Mouse (Mus musculus) C2C12 (cell line): Measurements from ENCODE around the gene Tsr3. TPM values are rescaled to one million over a fixed set of nuclear protein-coding genes. Genes with fewer than 3 reads are reported as not detected.

Experiments used
- H3K27me3 ChIP-seq: one replicate; pipeline ENCODE4 v1.6.1; 2011; ENCODE audit not compliant: control insufficient read depth, insufficient read depth, insufficient read length
- H3K36me3 ChIP-seq: one replicate; pipeline ENCODE4 v1.6.1; 2011; ENCODE audit not compliant: control insufficient read depth, insufficient read depth
- H3K4me3 ChIP-seq: one replicate; pipeline ENCODE4 v1.5.1; 2011; ENCODE audit warnings: mild to moderate bottlenecking, control low read depth; ENCODE audit not compliant: poor library complexity, insufficient read depth, severe bottlenecking
- H3K79me2 ChIP-seq: one replicate; pipeline ENCODE4 v1.6.1; 2011; ENCODE audit not compliant: control insufficient read depth, insufficient read depth
- H3K79me3 ChIP-seq: one replicate; pipeline ENCODE4 v1.6.1; 2011; ENCODE audit warnings: low read depth, control low read depth
- H3ac ChIP-seq: one replicate; pipeline ENCODE3; 2011; ENCODE audit warnings: low read depth; ENCODE audit not compliant: control insufficient read depth, insufficient read length
- CEBPB ChIP-seq: IDR thresholded peaks from one replicate; pipeline ENCODE4 v1.6.1; 2011; ENCODE audit warnings: low read depth, mild to moderate bottlenecking, control low read depth, moderate library complexity
- CTCF ChIP-seq: IDR thresholded peaks from one replicate; pipeline ENCODE4 v1.5.1; 2011; ENCODE audit not compliant: control insufficient read depth, insufficient read depth, insufficient read length
- FOSL1 ChIP-seq: IDR thresholded peaks from one replicate; pipeline ENCODE4 v1.8.0; 2011; ENCODE audit warnings: mild to moderate bottlenecking, low read length; ENCODE audit not compliant: poor library complexity, insufficient read depth, severe bottlenecking
- MAX ChIP-seq: IDR thresholded peaks from one replicate; pipeline ENCODE4 v1.6.1; 2011; ENCODE audit warnings: mild to moderate bottlenecking, control low read depth
- MYOD1 ChIP-seq: IDR thresholded peaks from one replicate; pipeline ENCODE4 v1.6.1; 2011; ENCODE audit warnings: low read depth; ENCODE audit not compliant: control insufficient read depth, insufficient read length
- MYOG ChIP-seq: IDR thresholded peaks from one replicate; pipeline ENCODE4 v1.6.1; 2011; ENCODE audit not compliant: control insufficient read depth, insufficient read length; ENCODE audit errors: extremely low read depth
- USF1 ChIP-seq: IDR thresholded peaks from one replicate; pipeline ENCODE4 v1.6.1; 2011; ENCODE audit warnings: low read depth, mild to moderate bottlenecking, control low read depth, moderate library complexity
- long read RNA-seq, 2 experiments: library from polyadenylated mRNA; unstranded; transcript quantifications; one replicate each; pipeline ENCODE4 v2.0.0; 2019 to 2020
- polyA plus RNA-seq: library from polyadenylated mRNA; unstranded; fragments of >200 nt; fragmentation: generic; extraction: Trizol; gene quantifications from one replicate; pipeline ENCODE4 v1.2.1, GENCODE M21; 2012; ENCODE audit warnings: missing spikeins

Tsr3 gene
- 39.3 TPM for polyA plus RNA-seq
- long read RNA-seq, experiment 1, transcript Tsr3-201 (6 exons, 1,192 nt): major isoform, 47 of 73 reads
- long read RNA-seq, experiment 1, partial matches to known transcripts: 9 of 73 reads
- long read RNA-seq, experiment 1, other reads (novel, unspliced or antisense): 17 of 73 reads
- long read RNA-seq, experiment 2, transcript Tsr3-201 (6 exons, 1,192 nt): major isoform, 36 of 55 reads
- long read RNA-seq, experiment 2, partial matches to known transcripts: 4 of 55 reads
- long read RNA-seq, experiment 2, other reads (novel, unspliced or antisense): 15 of 55 reads

- TF ChIP-seq MYOD1: no peak
- no peak for TF ChIP-seq CEBPB
- peak; percentile 95 for TF ChIP-seq USF1
- TF ChIP-seq MAX: peak; percentile 50
- Histone ChIP-seq H3K4me3 (peak within 1 kb of the TSS; percentile 93), H3ac (peak within 1 kb of the TSS; percentile 91), H3K79me3 (peaks cover 8% of the 10 kb centered on the region), H3K36me3 (peaks cover 7% of the 10 kb centered on the region), H3K79me2 (peaks cover 20% of the 10 kb centered on the region), H3K27me3 (no peaks in the 10 kb centered on the region)
Measured at GRCm38 (mm10) chr17:25239695-25240636, at the start of gene Tsr3, which contains the start of gene Gnptg. Gene Tsr3 (plus strand): TSS chr17:25240170. Gene Gnptg (minus strand): TSS chr17:25240124.

- H3K79me3 ChIP-seq: no peaks in the 10 kb centered on the region
- no peak overlapping the region for H3K4me3 ChIP-seq
- no peak for TF ChIP-seq USF1
- TF ChIP-seq MAX: no peak
- TF ChIP-seq MYOG: no peak
- TF ChIP-seq CTCF: no peak
- TF ChIP-seq CEBPB: no peak
- TF ChIP-seq FOSL1: no peak
- TF ChIP-seq MYOD1: no peak
- H3ac ChIP-seq: no peak overlapping the region
- H3K79me2 ChIP-seq: no peaks in the 10 kb centered on the region
- no peaks in the 10 kb centered on the region for H3K27me3 ChIP-seq
- H3K36me3 ChIP-seq: peaks cover 6% of the 10 kb centered on the region
Measured at GRCm38 (mm10) chr17:25202401-25202800, 37.6 kb upstream of the Tsr3 start.

GRCm38 (mm10) chr17:25210006-25210405, 30.0 kb upstream of the Tsr3 start:
- Histone ChIP-seq H3ac (no peak overlapping the region), H3K4me3 (no peak overlapping the region), H3K36me3 (peaks cover 30% of the 10 kb centered on the region), H3K27me3 (no peaks in the 10 kb centered on the region), H3K79me2 (no peaks in the 10 kb centered on the region), H3K79me3 (no peaks in the 10 kb centered on the region)
- TF ChIP-seq CTCF: no peak
- no peak for TF ChIP-seq MYOG
- TF ChIP-seq MAX: no peak
- no peak for TF ChIP-seq MYOD1
- no peak for TF ChIP-seq FOSL1
- no peak for TF ChIP-seq CEBPB
- TF ChIP-seq USF1: no peak

- no peak overlapping the region for H3ac ChIP-seq
- peaks cover 39% of the 10 kb centered on the region for H3K36me3 ChIP-seq
- H3K79me2 ChIP-seq: no peaks in the 10 kb centered on the region
- no peaks in the 10 kb centered on the region for H3K27me3 ChIP-seq
- TF ChIP-seq MYOD1 (no peak), CEBPB (no peak), CTCF (no peak)
- no peak overlapping the region for H3K4me3 ChIP-seq
- H3K79me3 ChIP-seq: no peaks in the 10 kb centered on the region
Measured at GRCm38 (mm10) chr17:25210680-25211466, 29.1 kb upstream of the Tsr3 start.

- Histone ChIP-seq H3K36me3 (peaks cover 40% of the 10 kb centered on the region), H3ac (peak overlapping the region; percentile 6), H3K79me3 (no peaks in the 10 kb centered on the region), H3K4me3 (no peak overlapping the region), H3K27me3 (no peaks in the 10 kb centered on the region), H3K79me2 (no peaks in the 10 kb centered on the region)
- TF ChIP-seq MYOG: no peak
- peak; percentile 53 for TF ChIP-seq MAX
Measured at GRCm38 (mm10) chr17:25211705-25212104, 28.3 kb upstream of the Tsr3 start.
